Mouse (Mus musculus): Measurements from ENCODE around the gene Spata16. TPM values are rescaled to one million over a fixed set of nuclear protein-coding genes. Genes with fewer than 3 reads are reported as not detected.
"Not testable (repeated sequence)": the region's sequence is repeated elsewhere in the genome, so short reads cannot be mapped to it uniquely, and the experiment has no call there.

The Spata16 gene
- total RNA-seq (2021): not detected

DNA sequence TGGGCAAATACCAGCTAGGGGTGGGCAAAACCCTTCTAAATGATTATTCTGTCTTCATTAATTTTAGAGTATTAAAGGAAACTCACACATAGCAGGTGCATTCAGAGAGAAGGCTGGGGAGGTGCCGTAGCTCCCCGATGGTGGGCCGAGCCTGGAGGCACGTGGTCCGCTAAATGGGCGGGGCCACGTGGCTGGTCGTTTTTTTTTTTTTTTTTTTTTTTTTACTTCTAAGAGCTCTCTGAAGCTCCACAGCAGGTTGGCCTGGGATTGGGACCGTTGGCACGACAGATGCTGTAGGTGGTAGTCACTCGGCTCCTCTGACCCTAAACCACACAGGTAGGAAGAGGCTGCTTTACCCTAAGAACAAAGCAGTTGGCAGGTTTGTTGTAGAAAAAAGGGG, at the start of gene Spata16:
Spata16 (plus strand) TSS at position 219 of the 400 bp plus-strand sequence.
- no peak for DNase-seq
- intact Hi-C loops (cut with DNase I): no loop called here

DNA sequence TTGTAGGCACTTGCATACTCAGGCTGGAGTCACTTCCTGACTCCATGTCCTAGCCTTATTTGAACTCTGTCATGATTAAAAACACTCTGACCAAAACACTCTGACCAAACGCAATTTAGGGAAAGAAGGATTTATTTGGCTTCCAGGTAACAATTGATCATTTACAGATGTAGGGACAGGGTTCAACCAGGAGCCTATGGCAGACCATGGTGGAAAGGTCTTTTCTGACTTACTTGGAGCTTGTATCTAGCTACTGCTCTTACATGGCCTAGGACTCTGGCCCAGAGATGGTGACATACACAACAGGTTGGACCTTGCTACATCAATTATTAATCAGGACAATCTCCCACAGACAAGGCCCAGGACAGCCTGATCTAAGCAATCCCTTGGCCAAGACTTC, 32.6 kb upstream of the Spata16 start:
- intact Hi-C loops (cut with DNase I): no loop called here
- DNase-seq: no peak

DNA sequence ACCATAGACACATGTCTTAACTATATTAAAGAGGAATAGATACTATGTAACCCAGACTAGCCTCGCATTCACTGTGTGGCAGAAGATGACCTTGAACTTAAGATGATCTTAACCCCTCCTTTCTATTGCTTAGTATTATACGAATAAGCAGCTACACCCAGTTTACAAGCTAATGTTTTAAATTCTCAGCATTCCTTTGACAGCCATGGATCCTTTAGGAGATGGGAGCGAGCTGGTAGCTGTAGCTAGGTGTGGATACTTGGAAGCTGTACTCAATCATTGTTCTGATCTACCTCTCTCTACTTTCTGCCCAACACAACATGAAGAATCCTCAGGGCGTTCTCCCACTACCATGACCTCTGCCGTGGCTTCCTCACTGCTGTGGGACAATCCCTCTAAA, 28.9 kb upstream of the Spata16 start:
- intact Hi-C loops (cut with DNase I): no loop called here
- DNase-seq: no peak

DNA sequence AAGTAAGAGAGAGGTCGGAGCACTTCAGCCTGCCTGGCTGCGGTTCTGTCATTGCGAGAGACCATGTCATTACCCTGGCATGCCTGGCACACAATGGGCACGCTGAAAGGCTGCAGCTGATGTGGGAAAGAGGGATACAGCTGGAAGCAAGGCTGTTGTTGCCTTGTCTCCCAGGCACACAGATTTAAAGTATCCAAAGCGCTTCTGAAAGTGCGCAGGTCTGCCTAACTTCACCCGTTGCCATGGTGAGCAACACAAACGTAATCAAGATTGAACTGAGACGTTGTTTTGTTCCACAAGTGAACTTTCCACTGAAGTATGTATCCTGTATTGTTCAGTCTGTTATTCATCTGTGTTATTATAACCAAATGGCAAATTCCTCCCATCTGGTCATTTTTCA, 1.8 kb downstream of the Spata16 start:
- DNase-seq: no peak
- intact Hi-C loops (cut with DNase I): no loop called here

DNA sequence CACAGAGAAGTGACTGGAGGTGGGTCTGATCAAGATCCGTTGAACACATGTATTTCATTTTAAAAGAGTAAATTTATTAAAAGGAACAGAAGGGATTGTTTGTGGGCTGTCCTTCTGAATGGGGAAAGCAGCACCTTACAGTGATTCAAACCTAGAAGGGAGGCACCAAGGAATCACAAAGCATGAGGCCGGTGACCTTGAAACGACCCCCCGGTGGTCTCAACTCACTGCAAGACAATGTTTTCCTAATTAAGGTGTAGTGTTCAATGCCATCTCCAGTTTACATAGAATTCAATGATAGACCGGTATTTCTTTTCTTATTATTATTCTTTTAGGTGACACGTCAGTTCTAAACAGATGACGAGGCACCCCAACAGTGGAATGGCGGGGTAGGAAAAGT, 2.4 kb downstream of the Spata16 start:
- intact Hi-C loops (cut with DNase I): no loop called here

DNA sequence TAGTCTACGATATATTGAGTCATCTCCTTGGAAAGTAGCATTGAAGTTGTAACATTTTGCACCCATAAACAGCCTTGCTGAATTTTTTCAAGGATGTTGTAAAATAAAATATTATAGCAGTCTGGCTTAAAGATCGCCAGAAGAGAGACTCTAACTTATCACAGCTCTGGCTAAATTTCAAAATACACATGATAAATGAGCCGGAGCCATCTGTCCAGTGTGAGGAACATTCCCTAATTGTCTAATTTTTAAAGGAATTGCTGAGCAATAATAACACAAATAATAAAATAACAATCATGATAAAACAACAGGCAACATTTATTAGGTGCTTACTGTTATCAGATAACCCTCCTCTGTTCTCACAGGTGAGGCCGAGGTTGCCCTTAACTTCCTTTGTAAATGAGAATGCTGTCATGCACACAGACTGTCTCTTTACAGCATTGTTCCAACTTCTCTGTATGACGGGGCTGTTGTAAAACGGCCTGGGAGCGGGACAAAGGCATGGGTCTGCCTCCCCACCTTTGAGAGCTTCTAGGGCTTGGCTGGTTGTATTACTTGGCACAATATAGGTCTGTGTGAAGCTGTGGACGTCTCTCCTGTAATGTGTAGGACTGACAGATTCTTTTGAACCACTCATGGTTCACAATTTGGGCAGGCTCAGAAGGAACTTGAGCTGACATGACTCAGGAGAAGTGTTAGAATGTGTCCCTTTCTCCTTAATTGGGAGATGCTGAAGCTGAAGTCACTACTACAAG, 3.1 kb downstream of the Spata16 start:
- DNase-seq: no peak
- intact Hi-C loops (cut with DNase I): no loop called here

More for the DNA sequence above, 2.4 kb downstream of the Spata16 start:
- no peak for DNase-seq

DNA sequence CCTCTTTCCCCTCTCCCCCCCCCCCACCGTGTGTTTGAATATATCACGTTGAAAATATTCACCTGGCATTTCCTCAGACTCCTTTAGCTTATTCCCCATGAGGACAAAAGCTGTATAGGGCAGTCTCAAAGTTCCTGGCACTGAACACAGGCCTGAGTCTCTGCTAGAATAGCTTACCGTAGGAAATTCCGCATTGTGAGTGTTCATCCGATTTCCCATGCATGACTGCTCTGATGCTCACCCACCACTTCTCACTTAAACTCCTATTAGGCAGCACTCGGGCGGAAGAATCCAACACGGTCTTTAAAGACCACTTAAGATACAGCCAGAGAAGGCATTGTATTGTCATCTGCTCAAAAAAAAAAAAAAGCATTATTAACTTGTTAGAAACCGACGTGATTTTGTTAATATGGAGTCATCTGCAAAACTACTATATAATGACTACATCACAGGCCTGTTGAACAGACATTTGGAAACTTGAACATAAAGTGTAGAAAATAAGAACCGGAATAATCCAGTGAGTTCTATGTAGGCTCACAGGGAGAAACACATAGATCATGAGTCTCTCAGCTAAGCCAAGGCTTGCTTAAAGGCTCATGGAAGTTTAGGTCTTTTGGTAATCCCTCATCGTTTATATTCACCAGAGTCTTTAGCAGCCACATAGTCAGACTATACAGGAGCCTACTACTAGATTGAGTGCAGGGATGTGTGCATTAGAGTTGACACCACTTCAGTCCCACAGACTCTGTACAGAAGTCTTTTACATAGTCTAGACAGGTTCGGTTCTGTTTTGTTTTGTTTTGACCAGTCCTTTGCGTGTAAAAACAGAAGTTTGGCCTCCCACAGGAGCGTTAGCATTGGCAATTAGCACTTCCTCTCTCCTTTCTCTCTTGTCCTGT, 4.2 kb downstream of the Spata16 start:
- intact Hi-C loops (cut with DNase I): no loop called here
- DNase-seq: no peak

DNA sequence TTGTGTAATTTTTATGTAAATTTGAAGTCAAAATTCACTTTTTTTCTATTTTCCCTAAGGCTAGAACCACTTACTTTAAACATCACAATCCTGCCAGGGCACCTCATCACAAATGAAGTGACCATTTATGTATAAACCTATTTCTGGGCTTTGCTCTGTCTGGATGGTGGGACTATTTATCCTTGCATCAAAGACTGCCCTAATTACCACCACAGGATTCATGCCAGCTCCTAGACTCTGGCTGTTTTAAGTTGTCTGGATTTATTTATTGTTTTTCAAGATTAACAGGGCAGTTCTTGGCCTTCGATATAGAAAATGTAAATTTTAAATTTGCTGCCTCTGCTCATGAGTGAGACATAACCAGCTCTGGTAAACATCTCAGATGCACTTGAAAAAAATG, 6.7 kb downstream of the Spata16 start:
- intact Hi-C loops (cut with DNase I): no loop called here
- DNase-seq: no peak

DNA sequence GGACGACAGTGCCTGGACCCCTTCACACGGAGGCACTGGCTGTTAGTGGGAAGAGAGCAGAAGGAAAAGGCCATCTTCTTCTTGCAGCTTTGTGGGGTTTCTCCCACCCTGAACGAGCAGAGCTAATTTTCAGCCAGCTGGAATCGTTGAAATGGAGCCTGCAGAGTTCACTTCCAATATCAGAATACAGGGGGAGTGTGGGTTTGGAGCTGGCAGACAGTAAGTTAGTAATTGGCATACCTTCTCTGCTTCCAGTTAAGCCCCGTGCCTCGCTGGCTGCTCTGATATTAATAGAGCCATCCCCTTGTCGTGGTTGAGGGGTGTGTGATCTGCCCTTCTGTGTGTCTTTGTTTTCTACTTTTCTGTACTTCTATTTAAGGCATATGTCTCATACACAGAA, 9.4 kb downstream of the Spata16 start:
- intact Hi-C loops (cut with DNase I): no loop called here
- no peak for DNase-seq

DNA sequence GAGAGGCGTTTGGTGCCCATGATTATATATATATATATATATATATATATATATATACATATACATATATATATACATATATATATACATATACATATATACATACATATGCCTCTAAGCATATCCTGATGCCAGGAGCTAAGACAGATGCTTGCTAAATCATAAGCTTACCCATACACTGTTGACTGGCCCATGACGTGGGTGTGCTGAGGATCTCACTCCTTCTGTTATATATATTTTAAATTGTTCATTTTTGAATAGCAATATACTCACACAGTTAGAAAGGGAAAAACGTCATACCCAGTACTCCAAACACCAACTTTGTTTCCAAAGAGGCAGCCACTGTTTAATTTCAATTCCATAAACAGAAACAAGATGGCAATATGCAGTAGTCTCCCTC, 48.4 kb downstream of the Spata16 start:
- intact Hi-C loops (cut with DNase I): no loop called here
- no peak for DNase-seq

DNA sequence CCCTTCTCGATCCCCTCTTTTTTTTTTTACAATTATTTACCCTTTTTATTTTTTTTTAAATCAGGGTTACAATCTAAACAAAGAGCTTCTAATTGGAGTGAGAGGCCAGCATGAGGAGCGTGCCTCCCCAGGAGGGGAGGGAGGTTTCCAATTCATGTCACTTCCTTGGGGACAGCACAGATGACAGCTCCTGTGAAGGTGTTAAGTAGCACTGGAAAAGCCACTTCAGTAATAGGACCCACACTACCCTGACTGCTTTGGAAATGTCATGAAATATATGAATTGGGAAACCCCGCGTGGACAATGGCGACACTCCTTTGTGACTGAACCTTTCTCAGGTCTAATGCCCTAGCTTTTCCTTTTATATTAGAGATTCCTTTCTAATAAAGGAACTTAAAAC, 72.1 kb downstream of the Spata16 start:
- intact Hi-C loops (cut with DNase I); DNase-seq: not testable (repeated sequence)

DNA sequence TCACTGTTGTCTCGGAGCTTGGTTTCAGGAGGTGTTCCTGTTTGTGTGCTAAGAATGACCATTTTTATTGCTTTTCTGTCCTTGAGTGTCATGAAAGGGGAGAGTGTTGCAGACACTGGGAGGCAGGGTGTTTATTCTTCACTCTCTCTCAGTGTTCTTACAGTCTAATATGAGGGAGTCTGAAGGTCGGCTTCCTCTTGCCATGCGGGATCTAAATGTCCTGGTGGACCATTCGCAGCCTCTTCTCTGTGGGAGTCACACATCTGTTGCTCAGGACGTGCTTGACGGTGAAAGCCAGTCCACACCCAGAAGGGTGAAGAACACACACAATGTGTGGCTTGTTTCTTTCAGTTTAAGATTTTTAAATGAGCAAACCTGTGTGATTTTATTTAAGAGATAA, 90.1 kb downstream of the Spata16 start:
- DNase-seq: no peak
- intact Hi-C loops (cut with DNase I): no loop called here

DNA sequence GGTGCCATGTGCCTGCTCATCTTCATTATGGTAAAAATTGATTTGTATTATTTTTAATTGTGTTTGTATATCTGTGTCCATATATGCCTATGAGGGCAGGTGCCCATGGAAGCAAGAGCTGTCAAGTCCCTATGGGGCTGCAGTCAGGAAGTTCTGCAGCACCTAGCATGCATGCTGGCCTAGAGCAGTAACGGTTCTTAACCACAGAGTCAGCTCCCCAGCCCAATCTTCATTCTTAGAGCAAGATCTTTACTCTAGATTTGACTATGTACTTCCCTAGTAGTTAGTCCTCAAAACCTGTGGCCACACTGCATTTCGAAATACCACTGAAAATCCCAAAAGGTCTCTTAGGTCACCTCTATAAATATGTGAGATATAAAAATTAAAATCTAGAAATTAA, 113.1 kb downstream of the Spata16 start:
- intact Hi-C loops (cut with DNase I): no loop called here
- DNase-seq: no peak

DNA sequence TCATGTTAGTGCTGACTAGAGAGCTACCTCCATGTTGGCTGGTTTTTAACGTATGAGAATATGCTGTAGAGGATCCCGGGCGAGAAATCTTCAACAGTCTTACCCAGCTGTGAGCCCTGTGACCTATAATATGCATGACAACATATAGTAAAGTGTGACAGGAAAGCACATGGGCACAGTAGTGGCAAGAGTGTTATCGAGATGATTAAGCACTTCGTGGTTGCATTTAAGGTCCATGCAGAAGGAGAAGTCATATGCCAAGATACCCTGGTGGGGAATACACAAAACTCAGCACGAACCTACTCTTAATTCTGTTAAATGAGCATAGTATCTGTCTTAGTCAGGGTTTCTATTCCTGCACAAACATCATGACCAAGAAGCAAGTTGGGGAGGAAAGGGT, 115.0 kb downstream of the Spata16 start:
- intact Hi-C loops (cut with DNase I): no loop called here
- no peak for DNase-seq

DNA sequence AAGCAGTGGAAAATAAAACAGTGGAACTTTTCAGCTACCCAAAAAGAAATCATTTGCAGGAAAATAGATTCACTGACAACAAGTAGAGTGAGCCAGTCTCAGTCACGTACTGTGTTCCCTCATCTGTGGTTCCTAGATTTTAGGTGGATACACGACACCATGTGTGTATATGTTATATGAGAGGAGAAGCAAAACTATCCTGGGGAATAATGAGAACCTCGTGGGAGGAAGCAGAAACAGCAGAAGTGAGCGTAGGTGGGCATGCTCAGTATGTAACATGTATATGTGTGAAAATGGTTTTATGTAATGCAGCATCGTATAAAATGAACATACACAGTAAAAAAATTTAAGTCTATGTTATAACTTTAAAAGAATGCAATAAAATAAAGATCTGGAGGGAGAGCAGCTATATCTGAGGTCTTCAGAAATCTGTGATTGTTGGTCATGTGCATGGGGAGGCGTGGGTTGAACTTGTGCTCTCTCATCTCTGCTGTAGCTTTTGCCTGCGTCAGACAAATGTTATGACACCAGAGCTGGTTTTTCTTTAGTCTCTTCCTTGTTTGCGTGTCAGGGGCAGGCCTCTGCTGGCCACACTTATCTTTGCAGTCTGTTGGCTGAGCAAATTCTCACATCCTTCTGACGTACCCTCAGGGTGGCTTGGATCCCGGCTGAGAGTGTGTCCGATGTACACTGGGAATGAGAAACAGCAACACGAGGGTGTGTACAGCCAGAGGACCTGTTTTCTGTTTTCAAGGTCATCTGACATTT, 156.1 kb downstream of the Spata16 start:
- DNase-seq: no peak
- intact Hi-C loops (cut with DNase I): no loop called here

DNA sequence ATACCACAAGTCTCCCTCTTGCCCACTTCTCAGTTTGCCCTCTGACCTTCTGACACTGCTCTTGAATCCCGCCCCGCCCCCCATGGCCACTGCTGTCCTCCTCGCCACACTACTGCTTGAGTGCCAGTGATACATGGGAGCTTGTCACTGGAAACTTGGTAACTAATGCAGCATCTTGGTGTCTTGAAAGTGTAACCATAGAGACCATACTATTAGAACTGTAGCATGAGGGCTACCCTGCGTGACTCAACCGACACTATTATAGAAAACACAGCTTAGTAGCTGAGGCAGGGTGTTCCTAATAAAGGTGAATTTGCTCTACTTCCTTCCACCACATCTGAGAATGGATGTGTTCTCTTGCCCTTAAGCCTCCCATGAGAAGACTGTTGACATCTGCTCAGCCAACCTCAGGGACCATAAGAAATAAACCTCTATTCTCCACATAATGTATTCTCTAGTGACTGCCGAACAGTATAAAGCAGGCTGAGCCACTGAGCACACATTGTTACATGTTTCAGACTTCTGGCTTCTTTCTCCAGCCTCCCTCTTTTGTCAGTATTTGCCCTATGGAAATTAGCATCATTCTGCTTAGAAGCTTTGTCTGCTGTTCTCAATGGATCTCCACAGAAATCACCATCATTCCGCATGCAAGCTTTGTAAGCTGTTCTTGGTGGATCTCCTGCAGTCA, 158.6 kb downstream of the Spata16 start:
- intact Hi-C loops (cut with DNase I): no loop called here
- no peak for DNase-seq

DNA sequence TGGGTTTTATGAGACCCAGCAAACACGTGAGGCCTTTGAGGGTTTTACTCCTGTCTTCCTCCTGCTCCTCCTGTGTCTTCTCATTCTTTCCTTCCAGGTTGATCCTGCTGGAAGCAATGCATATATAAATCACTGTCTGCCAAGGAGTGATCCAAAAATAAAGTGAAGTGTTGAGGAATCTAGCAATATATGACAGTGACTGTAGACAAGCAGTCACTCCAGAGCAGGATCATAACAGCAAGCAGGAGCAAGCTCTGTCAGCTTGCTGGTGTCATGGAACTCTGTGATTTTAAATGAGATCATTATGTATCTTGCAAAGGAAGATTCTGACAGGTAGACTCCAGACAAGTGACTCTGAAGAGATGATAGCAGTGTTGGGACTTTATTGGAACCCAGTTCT, 159.5 kb downstream of the Spata16 start:
- intact Hi-C loops (cut with DNase I): no loop called here
- DNase-seq: no peak

DNA sequence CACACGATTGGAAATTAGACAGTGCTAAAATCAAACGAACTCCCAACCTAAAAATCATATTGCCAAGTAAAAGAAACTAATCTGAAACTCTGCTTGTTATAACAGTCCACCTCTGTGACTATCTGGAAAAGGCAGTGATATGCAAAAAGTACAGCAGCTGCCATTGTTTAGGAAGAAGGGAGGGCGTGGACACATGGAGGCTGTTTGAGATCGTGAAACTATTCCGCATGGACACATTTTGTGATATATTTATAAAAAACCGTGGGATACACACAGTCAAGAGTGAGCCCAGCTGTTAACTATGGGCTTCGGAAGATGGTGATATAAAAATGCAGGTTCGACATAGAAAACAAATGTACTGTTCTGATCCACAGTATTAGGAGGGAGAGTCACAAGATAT, 176.9 kb downstream of the Spata16 start:
- no peak for DNase-seq
- intact Hi-C loops (cut with DNase I): no loop called here

DNA sequence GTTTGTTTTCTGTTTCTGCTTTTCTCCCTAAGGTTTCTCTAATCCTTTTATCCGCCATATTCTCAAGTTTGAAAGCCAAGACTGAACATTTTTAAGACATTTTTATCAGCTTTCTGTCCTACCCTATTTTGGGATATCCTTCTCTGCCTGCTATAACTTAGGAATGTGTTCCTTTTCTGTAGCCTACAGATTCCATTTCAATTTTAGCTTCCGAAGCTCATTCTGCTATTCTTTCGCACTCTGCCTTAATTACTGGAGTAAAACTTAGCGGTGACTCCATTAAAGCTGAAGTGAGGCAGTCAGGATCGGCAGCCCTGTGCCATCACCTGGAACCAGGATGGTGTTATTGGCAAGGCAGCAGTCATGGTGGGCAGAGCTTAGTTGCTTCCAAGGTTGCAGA, 178.3 kb downstream of the Spata16 start:
- intact Hi-C loops (cut with DNase I): no loop called here
- no peak for DNase-seq

DNA sequence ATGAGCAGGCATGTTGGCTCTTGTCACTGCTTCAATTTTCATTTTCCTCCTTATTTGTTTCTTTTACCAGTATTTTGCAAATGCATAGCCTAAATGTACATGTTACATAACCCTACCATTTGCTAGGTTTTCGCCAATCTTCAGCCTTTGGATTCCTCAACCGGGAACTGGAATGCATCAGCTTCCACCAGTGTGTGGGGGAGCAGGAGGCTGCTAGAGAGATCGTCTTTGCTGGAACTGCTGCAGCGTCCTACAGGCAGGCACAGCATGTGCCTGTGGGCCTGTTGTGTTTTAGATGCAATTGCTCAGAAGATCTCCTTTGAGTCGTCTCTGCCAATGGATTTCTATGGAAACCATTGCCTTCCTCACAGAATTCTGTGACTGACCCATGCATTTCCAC, 182.0 kb downstream of the Spata16 start:
- intact Hi-C loops (cut with DNase I): no loop called here
- DNase-seq: no peak

Data from heart, postnatal 10 days (tissue).